Mouse (Mus musculus) liver, postnatal 0 days (tissue): ENCODE results near the gene Zc3hav1l. TPM values are rescaled to one million over a fixed set of nuclear protein-coding genes. Genes with fewer than 3 reads are reported as not detected.
A peak's percentile ranks its signal among the peaks of the same experiment; 100 is the strongest.

Experiments
- ATAC-seq: fragments of 200-750 bp; cut with Nextera tagmentation; 2 replicates; pipeline ENCODE4 v1.8.0; 2017; ENCODE audit warnings: mild to moderate bottlenecking, moderate library complexity
- DNase-seq: peaks from one replicate; pipeline ENCODE4 v3.0.0-alpha.2; 2016
- H3K27ac ChIP-seq: fragments of 300-500 bp; sonication (generic); 2 replicates; pipeline ENCODE4 v1.5.1; 2014; ENCODE audit warnings: antibody characterized with exemption, moderate library complexity, mild to moderate bottlenecking, low read depth
- H3K27me3 ChIP-seq: fragments of 300-500 bp; sonication (generic); 2 replicates; pipeline ENCODE4 v1.6.1; 2014; ENCODE audit warnings: low read length, control low read depth, mixed read lengths; ENCODE audit not compliant: insufficient read depth
- H3K36me3 ChIP-seq: fragments of 300-500 bp; sonication (generic); replicated peaks from 2 replicates; pipeline ENCODE4 v1.6.1; 2014; ENCODE audit warnings: mild to moderate bottlenecking, control low read depth, low read length, moderate library complexity, mixed read lengths; ENCODE audit not compliant: insufficient read depth
- H3K4me1 ChIP-seq: fragments of 300-500 bp; sonication (generic); 2 replicates; pipeline ENCODE4 v1.6.1; 2014; ENCODE audit warnings: antibody characterized with exemption, mild to moderate bottlenecking, control low read depth; ENCODE audit not compliant: insufficient read depth
- H3K4me2 ChIP-seq: fragments of 300-500 bp; sonication (generic); 2 replicates; pipeline ENCODE4 v1.6.1; 2014; ENCODE audit warnings: low read depth, mild to moderate bottlenecking, low read length, moderate library complexity, mixed read lengths
- H3K4me3 ChIP-seq: fragments of 300-500 bp; sonication (generic); 2 replicates; pipeline ENCODE4 v1.5.1; 2014; ENCODE audit warnings: low read depth, low read length
- H3K9ac ChIP-seq: fragments of 300-500 bp; sonication (generic); replicated peaks from 2 replicates; pipeline ENCODE4 v1.6.1; 2014; ENCODE audit warnings: mild to moderate bottlenecking, moderate library complexity
- H3K9me3 ChIP-seq: fragments of 300-500 bp; sonication (generic); 2 replicates; pipeline ENCODE4 v1.6.1; 2016; ENCODE audit warnings: mild to moderate bottlenecking, control low read depth, low read length, mixed read lengths
- CTCF ChIP-seq: sonication (generic); IDR thresholded peaks from 2 replicates; pipeline ENCODE4 v1.5.1; 2016; ENCODE audit warnings: antibody characterized with exemption, low read depth
- EP300 ChIP-seq: IDR thresholded peaks from 2 replicates; pipeline ENCODE4 v1.6.1; 2016; ENCODE audit warnings: antibody characterized with exemption, low read depth, mild to moderate bottlenecking
- WGBS: fragments of 180-500 bp; shearing (Covaris S2); extraction: QIAGEN DNeasy Blood & Tissue Kit; methylation state at CpG from one replicate; pipeline ENCODE4 v1.1.7; 2014; ENCODE audit not compliant: insufficient replicate concordance; 5-methylcytosine and 5-hydroxymethylcytosine counted together
- polyA plus RNA-seq: library from polyadenylated mRNA; unstranded; fragments of >200 nt; fragmentation: Nextera tagmentation; extraction: Ambion mirVana; gene quantifications from 2 replicates; pipeline ENCODE4 v1.2.1, GENCODE M21; 2015

Gene Zc3hav1l
- polyA plus RNA-seq, 1 experiment from 2014 or later, result 0.61 TPM

GRCm38 (mm10) chr6:38320621-38321020 lies 21.6 kb upstream of the Zc3hav1l start:
- Histone ChIP-seq H3K36me3 (peaks cover 91% of the 10 kb centered on the region), H3K9ac (no peak overlapping the region), H3K9me3 (peaks cover 3% of the 10 kb centered on the region; the same call in 1 of the 2 replicates), H3K4me1 (0 out of 2 replicates have a peak, but pooled peaks cover 4% of the 10 kb centered on the region), H3K27ac (no peak overlapping the region), H3K27me3 (no peaks in the 10 kb centered on the region), H3K4me2 (no peak overlapping the region), H3K4me3 (no peak overlapping the region)
- TF ChIP-seq CTCF (no peak), EP300 (no peak)
- WGBS, result 83% methylated on average over 9 of the region's 9 CpGs
- DNase-seq, result no peak
- ATAC-seq, result no peak

- no peak for TF ChIP-seq CTCF
- TF ChIP-seq EP300, result peak; percentile 93
- peak; percentile 76 for ATAC-seq
- H3K27me3 ChIP-seq, result no peaks in the 10 kb centered on the region
- peak; percentile 82 for DNase-seq
- H3K9me3 ChIP-seq, result peaks cover 1% of the 10 kb centered on the region; the same call in 1 of the 2 replicates
- peak overlapping the region; percentile 68 for H3K27ac ChIP-seq
- WGBS, result 91% methylated on average over 4 of the region's 4 CpGs
- no peak overlapping the region for H3K4me3 ChIP-seq
- 0 out of 2 replicates have a peak, but pooled peaks cover 4% of the 10 kb centered on the region for H3K4me1 ChIP-seq
- H3K36me3 ChIP-seq, result peaks cover 92% of the 10 kb centered on the region
- peak overlapping the region; percentile 37 for H3K4me2 ChIP-seq
- H3K9ac ChIP-seq, result no peak overlapping the region
Measured at GRCm38 (mm10) chr6:38316050-38316449, 17.0 kb upstream of the Zc3hav1l start.

- no peak for ATAC-seq
- no peak for DNase-seq
- no peak for TF ChIP-seq CTCF
- no peak for TF ChIP-seq EP300
- H3K36me3 ChIP-seq, result peaks cover 97% of the 10 kb centered on the region
- no peak overlapping the region for H3K4me2 ChIP-seq
- H3K9me3 ChIP-seq, result 0 out of 2 replicates have a peak, but pooled peaks cover 2% of the 10 kb centered on the region
- H3K4me1 ChIP-seq, result no peaks in the 10 kb centered on the region
- no peak overlapping the region for H3K9ac ChIP-seq
- H3K27me3 ChIP-seq, result no peaks in the 10 kb centered on the region
- no peak overlapping the region for H3K4me3 ChIP-seq
- H3K27ac ChIP-seq, result no peak overlapping the region
Measured at GRCm38 (mm10) chr6:38309741-38310140, 10.7 kb upstream of the Zc3hav1l start.

GRCm38 (mm10) chr6:38304981-38305380 lies 5.9 kb upstream of the Zc3hav1l start:
- H3K4me1 ChIP-seq, result no peaks in the 10 kb centered on the region
- no peak overlapping the region for H3K9ac ChIP-seq
- TF ChIP-seq EP300 (no peak), CTCF (peak; percentile 49)
- 0 out of 2 replicates have a peak, but pooled peaks cover 2% of the 10 kb centered on the region for H3K9me3 ChIP-seq
- ATAC-seq (no peak), DNase-seq (no peak)
- WGBS, result 82% methylated on average over 3 of the region's 3 CpGs
- no peaks in the 10 kb centered on the region for H3K27me3 ChIP-seq
- no peak overlapping the region for H3K4me2 ChIP-seq
- H3K36me3 ChIP-seq, result peaks cover 59% of the 10 kb centered on the region
- no peak overlapping the region for H3K4me3 ChIP-seq
- H3K27ac ChIP-seq, result no peak overlapping the region

- no peak overlapping the region for H3K27ac ChIP-seq
Measured at GRCm38 (mm10) chr6:38298246-38298635, 818 bp downstream of the Zc3hav1l start.

GRCm38 (mm10) chr6:38297580-38298245 lies 1.3 kb downstream of the Zc3hav1l start:
- ATAC-seq (no peak), DNase-seq (no peak)
- Histone ChIP-seq H3K4me3 (no peak overlapping the region; the same call in 1 of the 2 replicates), H3K4me2 (peak overlapping the region; percentile 87), H3K36me3 (peaks cover 13% of the 10 kb centered on the region), H3K9ac (peak overlapping the region; percentile 66), H3K27ac (no peak overlapping the region), H3K4me1 (peaks cover 15% of the 10 kb centered on the region), H3K27me3 (no peaks in the 10 kb centered on the region), H3K9me3 (no peaks in the 10 kb centered on the region)
- TF ChIP-seq EP300 (no peak), CTCF (no peak)
- 56% methylated on average over 12 of the region's 12 CpGs for WGBS

More at GRCm38 (mm10) chr6:38298246-38298635, 818 bp downstream of the Zc3hav1l start:
- Histone ChIP-seq H3K4me1 (peaks cover 15% of the 10 kb centered on the region), H3K27me3 (no peaks in the 10 kb centered on the region), H3K9me3 (no peaks in the 10 kb centered on the region), H3K36me3 (peaks cover 8% of the 10 kb centered on the region), H3K4me3 (peak overlapping the region; percentile 59), H3K9ac (peak overlapping the region; percentile 66), H3K4me2 (peak overlapping the region; percentile 87)
- DNase-seq (peak; percentile 28), ATAC-seq (no peak)
- under 1% methylated on average over 10 of the region's 10 CpGs for WGBS
- TF ChIP-seq EP300 (no peak), CTCF (no peak)
